Mouse (Mus musculus) T-helper 1 cell (primary cell): ENCODE data around the gene Frmd4a.
"Not testable (repeated sequence)": the region's sequence is repeated elsewhere in the genome, so short reads cannot be mapped to it uniquely, and the experiment has no call there.

Source experiments
- in situ Hi-C: fragments of 300-600 bp; cut with MboI, MseI; formaldehyde crosslinking; loops from one replicate; pipeline ENCODE4 v1.15.1; 2025; ENCODE audit warnings: high pct_unique_total_duplicates

Gene Frmd4a

GRCm38 (mm10) chr2:4551866-4552265 is 534.3 kb downstream of the Frmd4a start:
- in situ Hi-C loops, result no loop called here

GRCm38 (mm10) chr2:4552486-4552885 is 535.0 kb downstream of the Frmd4a start:
- in situ Hi-C loops, result no loop called here

GRCm38 (mm10) chr2:4555221-4555631 is 537.7 kb downstream of the Frmd4a start:
- in situ Hi-C loops, result no loop called here

GRCm38 (mm10) chr2:4556188-4556587 is 538.7 kb downstream of the Frmd4a start:
- in situ Hi-C loops, result no loop called here

- in situ Hi-C loops, result no loop called here
Measured at GRCm38 (mm10) chr2:4557028-4557427, 539.5 kb downstream of the Frmd4a start.

GRCm38 (mm10) chr2:4557466-4557865 is 539.9 kb downstream of the Frmd4a start:
- in situ Hi-C loops, result no loop called here

GRCm38 (mm10) chr2:4558651-4559203 is 541.2 kb downstream of the Frmd4a start:
- in situ Hi-C loops, result no loop called here

- in situ Hi-C loops, result no loop called here
Measured at GRCm38 (mm10) chr2:4559211-4559882, 541.8 kb downstream of the Frmd4a start.

GRCm38 (mm10) chr2:4559883-4560247 is 542.3 kb downstream of the Frmd4a start:
- in situ Hi-C loops, result no loop called here

- in situ Hi-C loops, result not testable (repeated sequence)
Measured at GRCm38 (mm10) chr2:4560516-4560915, 543.0 kb downstream of the Frmd4a start.

- in situ Hi-C loops, result no loop called here
Measured at GRCm38 (mm10) chr2:4561196-4561595, 543.7 kb downstream of the Frmd4a start.

GRCm38 (mm10) chr2:4562373-4562772 is 544.9 kb downstream of the Frmd4a start:
- in situ Hi-C loops, result no loop called here

GRCm38 (mm10) chr2:4562826-4563225 is 545.3 kb downstream of the Frmd4a start:
- in situ Hi-C loops, result no loop called here

- in situ Hi-C loops, result no loop called here
Measured at GRCm38 (mm10) chr2:4563322-4563721, 545.8 kb downstream of the Frmd4a start.

- in situ Hi-C loops, result no loop called here
Measured at GRCm38 (mm10) chr2:4566260-4566955, 548.9 kb downstream of the Frmd4a start.

- in situ Hi-C loops, result no loop called here
Measured at GRCm38 (mm10) chr2:4566956-4567680, 549.6 kb downstream of the Frmd4a start.

- in situ Hi-C loops, result no loop called here
Measured at GRCm38 (mm10) chr2:4568967-4569366, 551.5 kb downstream of the Frmd4a start.

GRCm38 (mm10) chr2:4570186-4570861 is 552.8 kb downstream of the Frmd4a start:
- in situ Hi-C loops, result no loop called here

- in situ Hi-C loops, result no loop called here
Measured at GRCm38 (mm10) chr2:4572498-4573263, 555.2 kb downstream of the Frmd4a start.

- in situ Hi-C loops, result no loop called here
Measured at GRCm38 (mm10) chr2:4573386-4573785, 555.9 kb downstream of the Frmd4a start.

GRCm38 (mm10) chr2:4574251-4574650 is 556.7 kb downstream of the Frmd4a start:
- in situ Hi-C loops, result no loop called here
